Mouse (Mus musculus) forebrain, postnatal 0 days (tissue): Measurements from ENCODE around the gene Cblb. TPM values are rescaled to one million over a fixed set of nuclear protein-coding genes. Genes with fewer than 3 reads are reported as not detected.
A peak's percentile ranks its signal among the peaks of the same experiment; 100 is the strongest.

Source experiments
- ATAC-seq: fragments of 200-750 bp; cut with Nextera tagmentation; 2 replicates; pipeline ENCODE4 v1.8.0; 2017; ENCODE audit warnings: mild to moderate bottlenecking, moderate library complexity
- DNase-seq: peaks from one replicate; pipeline ENCODE4 v3.0.0-alpha.2; 2015
- H3K27ac ChIP-seq: fragments of 300-500 bp; sonication (generic); 2 replicates; pipeline ENCODE4 v1.5.1; 2014; ENCODE audit warnings: low read depth, mild to moderate bottlenecking, antibody characterized with exemption, low read length, moderate library complexity, mixed read lengths
- H3K27me3 ChIP-seq: fragments of 300-500 bp; sonication (generic); 2 replicates; pipeline ENCODE4 v1.6.1; 2014; ENCODE audit warnings: mild to moderate bottlenecking, low read length, mixed read lengths; ENCODE audit not compliant: insufficient read depth
- H3K36me3 ChIP-seq: fragments of 300-500 bp; sonication (generic); 2 replicates; pipeline ENCODE4 v1.6.1; 2014; ENCODE audit warnings: mild to moderate bottlenecking, moderate library complexity; ENCODE audit not compliant: insufficient read depth
- H3K4me1 ChIP-seq: fragments of 300-500 bp; sonication (generic); 2 replicates; pipeline ENCODE4 v1.6.1; 2014; ENCODE audit warnings: antibody characterized with exemption; ENCODE audit not compliant: insufficient read depth
- H3K4me2 ChIP-seq: fragments of 300-500 bp; sonication (generic); 2 replicates; pipeline ENCODE4 v1.6.1; 2014; ENCODE audit warnings: low read depth, mild to moderate bottlenecking, moderate library complexity
- H3K4me3 ChIP-seq: fragments of 300-500 bp; sonication (generic); 2 replicates; pipeline ENCODE4 v1.5.1; 2014; ENCODE audit warnings: low read depth, low read length, mixed read lengths
- H3K9ac ChIP-seq: fragments of 300-500 bp; sonication (generic); 2 replicates; pipeline ENCODE4 v1.6.1; 2014; ENCODE audit warnings: mild to moderate bottlenecking
- H3K9me3 ChIP-seq: fragments of 300-500 bp; sonication (generic); 2 replicates; pipeline ENCODE4 v1.6.1; 2016; ENCODE audit warnings: low read length
- CTCF ChIP-seq: sonication (generic); IDR thresholded peaks from 2 replicates; pipeline ENCODE4 v1.5.1; 2016; ENCODE audit warnings: antibody characterized with exemption, control low read depth, low read depth
- WGBS: fragments of 180-500 bp; shearing (Covaris S2); extraction: QIAGEN DNeasy Blood & Tissue Kit; methylation state at CpG from one replicate; pipeline ENCODE4 v1.1.7; 2014; 5-methylcytosine and 5-hydroxymethylcytosine counted together
- polyA plus RNA-seq: library from polyadenylated mRNA; unstranded; fragments of >200 nt; fragmentation: Nextera tagmentation; extraction: Ambion mirVana; gene quantifications from 2 replicates; pipeline ENCODE4 v1.2.1, GENCODE M21; 2015
- total RNA-seq: library from RNA; depleted of rRNA; stranded (reverse); fragments of >200 nt; gene quantifications from 2 replicates; pipeline ENCODE4 v1.2.3, GENCODE M21; 2014

Cblb gene
- total and polyA plus RNA-seq, 2 experiments from 2014 or later, result 6.5 to 14.5 TPM

DNA sequence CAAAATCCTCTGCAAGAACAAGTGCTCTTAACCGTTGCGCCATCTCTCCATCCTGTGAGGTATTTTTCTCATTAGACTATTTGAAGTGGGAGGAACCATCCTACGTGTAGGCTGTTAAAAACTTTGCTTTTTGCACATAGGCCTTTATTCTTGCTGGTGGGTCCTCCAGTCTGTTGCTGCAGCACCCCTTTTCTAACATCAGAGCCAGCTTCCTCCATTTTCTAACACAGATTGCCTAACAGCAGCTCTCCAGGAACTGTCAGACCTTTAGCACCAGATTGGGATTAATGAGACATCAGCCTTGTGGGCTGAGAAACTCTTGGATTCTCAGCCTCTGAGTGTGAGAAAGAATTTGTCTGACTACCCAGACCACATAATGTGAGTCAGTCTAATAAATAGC is 2.0 kb upstream of the Cblb start:
- no peaks in the 10 kb centered on the region for H3K27me3 ChIP-seq
- no peak overlapping the region for H3K9ac ChIP-seq
- H3K36me3 ChIP-seq, result no peaks in the 10 kb centered on the region
- DNase-seq (no peak), ATAC-seq (no peak)
- no peak for TF ChIP-seq CTCF
- no peaks in the 10 kb centered on the region for H3K9me3 ChIP-seq
- H3K4me1 ChIP-seq, result peaks cover 9% of the 10 kb centered on the region; the same call in 1 of the 2 replicates
- no peak overlapping the region for H3K4me3 ChIP-seq
- H3K27ac ChIP-seq, result no peak overlapping the region
- H3K4me2 ChIP-seq, result no peak overlapping the region
- 81% methylated on average over 3 of the region's 3 CpGs for WGBS

DNA sequence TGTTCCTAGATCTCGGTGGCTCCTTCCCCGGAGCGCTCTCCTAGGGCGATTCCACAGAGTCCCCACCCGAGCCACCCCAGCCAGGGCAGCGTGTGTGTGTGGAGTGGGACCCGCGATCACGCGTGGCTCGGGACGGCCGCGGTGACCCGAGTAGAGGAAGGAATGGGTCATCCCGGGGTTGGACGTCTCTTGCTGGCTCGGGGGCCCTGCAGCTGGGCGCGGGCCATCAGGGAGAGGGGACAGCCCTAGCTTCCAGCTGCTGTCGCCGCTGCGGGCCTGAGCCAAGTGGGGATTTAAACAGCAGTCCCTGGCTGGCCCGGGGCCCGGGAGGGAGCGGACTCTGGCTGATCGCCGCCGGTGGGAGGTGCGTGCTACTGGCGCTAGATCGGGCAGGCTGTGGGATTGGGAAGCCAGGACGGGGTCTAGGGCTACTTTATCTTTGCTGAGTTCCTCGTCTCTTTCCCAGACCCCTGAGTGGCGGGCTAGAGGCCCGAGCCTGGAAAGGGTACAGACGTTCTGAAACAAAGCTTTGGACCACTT is 757 bp downstream of the Cblb start:
- Histone ChIP-seq H3K9ac (peak overlapping the region; percentile 92), H3K4me2 (peak overlapping the region; percentile 60), H3K36me3 (no peaks in the 10 kb centered on the region), H3K27me3 (no peaks in the 10 kb centered on the region), H3K27ac (peak overlapping the region; percentile 94), H3K4me1 (peaks cover 18% of the 10 kb centered on the region), H3K9me3 (no peaks in the 10 kb centered on the region), H3K4me3 (peak overlapping the region; percentile 96)
- WGBS, result 2% methylated on average over 37 of the region's 37 CpGs
- TF ChIP-seq CTCF, result no peak
- DNase-seq (peak; percentile 82), ATAC-seq (peak; percentile 59)

DNA sequence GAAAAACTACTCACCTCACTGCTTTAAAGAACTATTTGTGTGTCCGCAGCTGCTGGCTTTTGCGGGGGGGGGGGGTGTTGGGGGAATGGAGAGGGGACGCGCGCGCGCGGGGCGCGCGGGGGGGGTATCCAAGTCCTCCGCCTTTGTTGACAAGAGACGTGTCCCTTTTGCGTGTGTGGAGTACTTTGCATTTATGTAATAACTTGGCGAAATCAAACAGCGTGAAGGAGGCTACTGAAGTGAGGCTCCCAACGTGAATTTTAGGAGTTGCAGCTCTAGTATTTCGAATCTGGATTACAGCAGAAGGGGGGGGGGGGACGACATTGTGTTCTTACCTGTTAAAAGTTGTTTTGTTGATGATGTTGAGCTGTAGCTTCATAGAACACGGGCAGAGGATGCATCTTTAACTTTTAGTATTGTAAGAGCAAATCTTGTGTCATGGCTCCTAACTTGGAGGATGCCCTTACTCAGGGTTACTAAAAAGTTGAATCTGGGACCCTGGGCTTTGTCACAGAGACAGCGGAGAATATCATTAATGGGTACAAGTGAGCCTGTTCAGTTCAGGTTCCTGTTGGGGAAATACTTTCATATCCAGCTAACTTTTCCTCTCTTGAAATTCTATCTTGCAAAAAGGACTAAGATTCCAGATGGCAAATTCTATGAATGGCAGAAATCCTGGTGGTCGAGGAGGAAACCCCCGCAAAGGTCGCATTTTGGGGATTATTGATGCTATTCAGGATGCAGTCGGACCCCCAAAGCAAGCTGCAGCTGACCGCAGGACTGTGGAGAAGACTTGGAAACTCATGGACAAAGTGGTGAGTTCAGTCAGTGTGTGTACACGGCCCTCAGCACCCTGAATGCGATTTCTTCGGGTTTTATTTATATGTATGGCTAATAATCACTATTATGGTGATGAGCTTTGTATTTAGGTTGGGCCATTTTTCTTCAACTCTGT is 1.6 kb downstream of the Cblb start:
- Histone ChIP-seq H3K27ac (peak overlapping the region; percentile 94; the same call in 1 of the 2 replicates), H3K4me2 (peak overlapping the region; percentile 60), H3K36me3 (no peaks in the 10 kb centered on the region), H3K4me1 (peaks cover 21% of the 10 kb centered on the region), H3K4me3 (peak overlapping the region; percentile 96), H3K9me3 (no peaks in the 10 kb centered on the region), H3K9ac (peak overlapping the region; percentile 92), H3K27me3 (no peaks in the 10 kb centered on the region)
- no peak for TF ChIP-seq CTCF
- no peak for ATAC-seq
- WGBS, result 9% methylated on average over 29 of the region's 29 CpGs
- no peak for DNase-seq

GRCm38 (mm10) chr16:52033381-52034315 is 2.6 kb downstream of the Cblb start:
- Histone ChIP-seq H3K9me3 (no peaks in the 10 kb centered on the region), H3K4me2 (peak overlapping the region; percentile 60), H3K9ac (no peak overlapping the region), H3K27me3 (no peaks in the 10 kb centered on the region), H3K4me1 (peaks cover 21% of the 10 kb centered on the region), H3K4me3 (peak overlapping the region; percentile 96), H3K36me3 (no peaks in the 10 kb centered on the region), H3K27ac (no peak overlapping the region)
- no peak for DNase-seq
- 89% methylated on average over 4 of the region's 4 CpGs for whole genome bisulfite sequencing
- ATAC-seq, result no peak
- TF ChIP-seq CTCF, result no peak

GRCm38 (mm10) chr16:52034356-52034755 is 3.3 kb downstream of the Cblb start:
- Histone ChIP-seq H3K36me3 (no peaks in the 10 kb centered on the region), H3K9ac (no peak overlapping the region), H3K4me3 (no peak overlapping the region; the same call in 1 of the 2 replicates), H3K27me3 (no peaks in the 10 kb centered on the region), H3K4me2 (peak overlapping the region; percentile 60), H3K9me3 (no peaks in the 10 kb centered on the region), H3K4me1 (peaks cover 21% of the 10 kb centered on the region), H3K27ac (no peak overlapping the region)
- 81% methylated on average over 5 of the region's 5 CpGs for WGBS
- DNase-seq (no peak), ATAC-seq (no peak)
- TF ChIP-seq CTCF, result no peak

DNA sequence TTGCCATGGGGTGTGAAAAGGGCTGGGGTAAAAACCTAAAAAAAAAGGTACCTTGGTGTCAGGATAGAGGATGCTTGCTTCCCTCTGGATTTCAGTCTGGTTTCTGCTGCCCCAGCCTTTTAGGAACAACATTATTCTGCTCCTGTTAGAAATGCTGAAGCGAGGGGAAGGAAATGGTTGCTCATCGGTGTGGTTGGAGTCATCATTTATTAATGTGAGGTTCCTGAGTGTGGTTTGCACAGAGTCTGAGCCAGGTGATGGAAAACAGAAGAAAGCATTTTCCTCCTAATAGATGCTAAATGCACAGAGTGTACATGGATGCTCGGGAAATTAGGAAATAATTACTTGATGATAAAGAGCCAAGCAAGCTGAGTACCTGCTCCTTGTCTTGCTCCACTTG is 5.3 kb downstream of the Cblb start:
- Histone ChIP-seq H3K27me3 (no peaks in the 10 kb centered on the region), H3K36me3 (no peaks in the 10 kb centered on the region), H3K9ac (no peak overlapping the region), H3K4me2 (no peak overlapping the region), H3K27ac (no peak overlapping the region), H3K9me3 (no peaks in the 10 kb centered on the region), H3K4me1 (peaks cover 21% of the 10 kb centered on the region), H3K4me3 (no peak overlapping the region)
- WGBS, result 80% methylated on average over 3 of the region's 3 CpGs
- ATAC-seq, result no peak
- TF ChIP-seq CTCF, result no peak
- DNase-seq, result no peak
